Mouse (Mus musculus) splenic B cell, adult 2 months (primary cell): Measurements from ENCODE around the gene Tmem234.

Experiments
- DNase-seq: peaks from one replicate; pipeline ENCODE4 v3.0.0-alpha.2; 2011; ENCODE audit warnings: low read depth, low spot score
- H3K27me3 ChIP-seq: 2 replicates; pipeline ENCODE4 v1.6.1; 2012; ENCODE audit warnings: mild to moderate bottlenecking, low read length, moderate library complexity, mixed read lengths; ENCODE audit not compliant: control insufficient read depth, poor library complexity, insufficient read depth, severe bottlenecking
- H3K36me3 ChIP-seq: 2 replicates; pipeline ENCODE4 v1.6.1; 2012; ENCODE audit warnings: mild to moderate bottlenecking, low read length, moderate library complexity, mixed read lengths; ENCODE audit not compliant: control insufficient read depth, poor library complexity, insufficient read depth, severe bottlenecking

Gene Tmem234

GRCm38 (mm10) chr4:129648656-129649055 is 48.2 kb downstream of the Tmem234 start:
- H3K27me3 ChIP-seq = no peaks in the 10 kb centered on the region
- DNase-seq = no peak
- H3K36me3 ChIP-seq = peaks cover 7% of the 10 kb centered on the region

GRCm38 (mm10) chr4:129650359-129650758 is 49.9 kb downstream of the Tmem234 start:
- no peaks in the 10 kb centered on the region for H3K27me3 ChIP-seq
- no peak for DNase-seq
- H3K36me3 ChIP-seq = peaks cover 13% of the 10 kb centered on the region

DNA sequence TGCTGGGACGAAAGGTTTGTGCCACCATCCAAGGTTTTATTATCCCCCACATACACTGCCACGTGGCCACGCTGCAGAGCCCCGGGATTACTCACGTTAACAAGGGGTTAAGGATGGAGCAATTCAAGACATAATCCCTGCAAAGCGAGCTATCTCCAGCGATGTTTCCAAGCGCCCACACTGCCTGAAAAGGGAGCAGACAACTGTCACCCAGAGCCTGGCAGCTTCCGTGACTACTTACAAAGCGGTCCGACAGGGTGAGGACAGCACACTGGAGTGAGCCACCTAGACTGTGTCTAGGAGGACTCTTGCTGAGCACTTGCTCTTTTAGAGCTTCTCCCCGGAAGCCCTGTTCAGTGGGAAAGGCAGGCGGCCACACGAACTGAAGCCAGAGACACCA is 54.3 kb downstream of the Tmem234 start:
- no peak for DNase-seq
- Histone ChIP-seq H3K36me3 (peaks cover 27% of the 10 kb centered on the region), H3K27me3 (no peaks in the 10 kb centered on the region)

DNA sequence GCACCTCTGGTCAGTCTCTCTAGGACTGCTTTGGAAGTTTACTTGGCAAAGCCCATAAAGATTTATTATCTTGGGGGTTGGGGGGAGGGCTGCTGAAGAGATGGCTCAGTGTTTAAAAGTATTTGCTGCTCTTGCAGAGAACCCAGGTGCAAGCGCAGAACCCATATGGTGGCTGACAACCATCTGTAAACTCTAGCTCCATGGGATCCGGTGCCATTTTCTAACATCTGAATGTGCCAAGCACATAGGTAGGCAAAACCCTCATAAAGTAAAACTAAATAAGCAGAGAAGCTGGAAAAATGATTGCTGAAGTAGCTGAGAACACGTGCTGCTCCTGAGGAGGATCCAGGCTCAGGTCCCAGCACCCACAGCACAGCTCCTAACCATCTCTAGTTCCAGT is 61.1 kb downstream of the Tmem234 start:
- no peak for DNase-seq
- Histone ChIP-seq H3K27me3 (no peaks in the 10 kb centered on the region), H3K36me3 (peaks cover 5% of the 10 kb centered on the region)

- DNase-seq = no peak
- peaks cover 2% of the 10 kb centered on the region for H3K36me3 ChIP-seq
- no peaks in the 10 kb centered on the region for H3K27me3 ChIP-seq
Measured at GRCm38 (mm10) chr4:129662255-129662813, 61.9 kb downstream of the Tmem234 start.

DNA sequence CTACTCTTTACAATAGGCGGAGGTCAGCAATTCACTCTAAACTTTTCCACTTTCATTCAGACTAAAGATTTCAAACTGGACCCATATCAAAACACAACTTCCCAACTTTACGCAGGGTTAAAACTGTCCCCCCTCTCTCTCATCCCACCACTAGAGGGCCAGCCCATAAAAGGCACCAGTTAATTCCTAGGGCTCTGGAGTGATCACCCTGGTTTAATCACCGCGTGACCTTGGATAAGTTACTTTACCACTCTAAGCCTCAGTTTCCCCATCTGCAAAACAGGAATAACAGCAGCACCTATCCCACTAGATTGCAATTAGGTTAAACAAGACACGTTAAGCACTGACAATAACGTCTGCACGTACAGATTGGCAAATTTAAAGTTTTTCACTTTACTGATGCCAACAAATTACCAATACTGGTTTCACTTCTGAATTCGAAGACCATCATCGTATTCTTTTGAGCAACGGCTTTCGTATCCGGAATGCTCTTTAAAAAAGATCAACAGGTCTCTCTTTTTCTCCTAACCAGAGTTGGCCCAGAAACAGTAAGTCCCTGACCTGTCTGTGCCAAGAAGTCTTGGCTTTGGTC is 71.1 kb downstream of the Tmem234 start:
- peak; percentile 62 for DNase-seq
- H3K36me3 ChIP-seq = peaks cover 2% of the 10 kb centered on the region; the same call in 1 of the 2 replicates
- H3K27me3 ChIP-seq = no peaks in the 10 kb centered on the region

- DNase-seq = peak; percentile 85
- H3K36me3 ChIP-seq = peaks cover 2% of the 10 kb centered on the region; the same call in 1 of the 2 replicates
- H3K27me3 ChIP-seq = no peaks in the 10 kb centered on the region
Measured at GRCm38 (mm10) chr4:129672083-129672877, 71.8 kb downstream of the Tmem234 start, which contains the start of gene Kpna6. Gene Kpna6, minus strand, starts transcription at chr4:129672767.

GRCm38 (mm10) chr4:129672878-129673449 is 72.5 kb downstream of the Tmem234 start:
- H3K27me3 ChIP-seq = no peaks in the 10 kb centered on the region
- DNase-seq = no peak
- peaks cover 2% of the 10 kb centered on the region; the same call in 1 of the 2 replicates for H3K36me3 ChIP-seq
